Mouse (Mus musculus) liver, postnatal 0 days (tissue): ENCODE data around the gene Slc39a3. TPM values are rescaled to one million over a fixed set of nuclear protein-coding genes. Genes with fewer than 3 reads are reported as not detected.

Experiments used
- ATAC-seq: fragments of 200-750 bp; cut with Nextera tagmentation; 2 replicates; pipeline ENCODE4 v1.8.0; 2017; ENCODE audit warnings: mild to moderate bottlenecking, moderate library complexity
- DNase-seq: peaks from one replicate; pipeline ENCODE4 v3.0.0-alpha.2; 2016
- H3K27ac ChIP-seq: fragments of 300-500 bp; sonication (generic); 2 replicates; pipeline ENCODE4 v1.5.1; 2014; ENCODE audit warnings: antibody characterized with exemption, moderate library complexity, mild to moderate bottlenecking, low read depth
- H3K27me3 ChIP-seq: fragments of 300-500 bp; sonication (generic); 2 replicates; pipeline ENCODE4 v1.6.1; 2014; ENCODE audit warnings: low read length, control low read depth, mixed read lengths; ENCODE audit not compliant: insufficient read depth
- H3K36me3 ChIP-seq: fragments of 300-500 bp; sonication (generic); replicated peaks from 2 replicates; pipeline ENCODE4 v1.6.1; 2014; ENCODE audit warnings: mild to moderate bottlenecking, control low read depth, low read length, moderate library complexity, mixed read lengths; ENCODE audit not compliant: insufficient read depth
- H3K4me1 ChIP-seq: fragments of 300-500 bp; sonication (generic); 2 replicates; pipeline ENCODE4 v1.6.1; 2014; ENCODE audit warnings: antibody characterized with exemption, mild to moderate bottlenecking, control low read depth; ENCODE audit not compliant: insufficient read depth
- H3K4me2 ChIP-seq: fragments of 300-500 bp; sonication (generic); 2 replicates; pipeline ENCODE4 v1.6.1; 2014; ENCODE audit warnings: low read depth, mild to moderate bottlenecking, low read length, moderate library complexity, mixed read lengths
- H3K4me3 ChIP-seq: fragments of 300-500 bp; sonication (generic); 2 replicates; pipeline ENCODE4 v1.5.1; 2014; ENCODE audit warnings: low read depth, low read length
- H3K9ac ChIP-seq: fragments of 300-500 bp; sonication (generic); replicated peaks from 2 replicates; pipeline ENCODE4 v1.6.1; 2014; ENCODE audit warnings: mild to moderate bottlenecking, moderate library complexity
- H3K9me3 ChIP-seq: fragments of 300-500 bp; sonication (generic); 2 replicates; pipeline ENCODE4 v1.6.1; 2016; ENCODE audit warnings: mild to moderate bottlenecking, control low read depth, low read length, mixed read lengths
- CTCF ChIP-seq: sonication (generic); IDR thresholded peaks from 2 replicates; pipeline ENCODE4 v1.5.1; 2016; ENCODE audit warnings: antibody characterized with exemption, low read depth
- EP300 ChIP-seq: IDR thresholded peaks from 2 replicates; pipeline ENCODE4 v1.6.1; 2016; ENCODE audit warnings: antibody characterized with exemption, low read depth, mild to moderate bottlenecking
- WGBS: fragments of 180-500 bp; shearing (Covaris S2); extraction: QIAGEN DNeasy Blood & Tissue Kit; methylation state at CpG from one replicate; pipeline ENCODE4 v1.1.7; 2014; ENCODE audit not compliant: insufficient replicate concordance; 5-methylcytosine and 5-hydroxymethylcytosine counted together
- polyA plus RNA-seq: library from polyadenylated mRNA; unstranded; fragments of >200 nt; fragmentation: Nextera tagmentation; extraction: Ambion mirVana; gene quantifications from 2 replicates; pipeline ENCODE4 v1.2.1, GENCODE M21; 2015

The Slc39a3 gene
- polyA plus RNA-seq, 1 experiment from 2014 or later, result 4.6 TPM

- H3K9me3 ChIP-seq, result no peaks in the 10 kb centered on the region
- ATAC-seq, result no peak
- DNase-seq, result peak; percentile 76
- H3K27me3 ChIP-seq, result no peaks in the 10 kb centered on the region
- 0 out of 2 replicates have a peak, but pooled peaks cover 6% of the 10 kb centered on the region for H3K4me1 ChIP-seq
- H3K4me2 ChIP-seq, result no peak overlapping the region
- H3K27ac ChIP-seq, result no peak overlapping the region
- WGBS, result 3% methylated on average over 7 of the region's 7 CpGs
- no peak overlapping the region for H3K4me3 ChIP-seq
- no peaks in the 10 kb centered on the region for H3K36me3 ChIP-seq
- TF ChIP-seq EP300, result no peak
- peak; percentile 87 for TF ChIP-seq CTCF
- H3K9ac ChIP-seq, result no peak overlapping the region
Measured at GRCm38 (mm10) chr10:81016645-81017044, 20.6 kb downstream of the Slc39a3 start.

DNA sequence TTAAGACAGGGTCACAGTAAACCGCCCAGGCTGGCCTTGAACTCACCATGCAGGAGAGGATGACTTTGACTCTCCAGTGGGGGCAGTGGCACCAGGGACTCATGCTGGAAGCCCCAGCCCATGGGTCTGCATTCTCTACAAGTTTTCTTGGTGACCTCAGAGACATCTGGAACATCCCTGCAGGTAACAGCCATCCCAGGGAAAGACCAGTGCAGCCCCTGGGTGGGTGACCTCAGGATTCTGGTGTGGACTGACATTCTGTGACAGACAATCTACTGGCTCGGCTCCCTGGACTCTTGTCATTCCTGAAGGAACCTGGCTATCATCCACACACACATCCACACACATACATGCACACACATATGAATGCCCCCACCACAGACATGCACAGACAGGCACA, 21.6 kb downstream of the Slc39a3 start:
- DNase-seq (no peak), ATAC-seq (no peak)
- no peak overlapping the region for H3K27ac ChIP-seq
- no peak overlapping the region for H3K9ac ChIP-seq
- no peaks in the 10 kb centered on the region for H3K36me3 ChIP-seq
- no peak overlapping the region for H3K4me3 ChIP-seq
- 0 out of 2 replicates have a peak, but pooled peaks cover 6% of the 10 kb centered on the region for H3K4me1 ChIP-seq
- H3K4me2 ChIP-seq, result peak overlapping the region; percentile 11; the same call in 1 of the 2 replicates
- no peaks in the 10 kb centered on the region for H3K9me3 ChIP-seq
- TF ChIP-seq CTCF (no peak), EP300 (no peak)
- no peaks in the 10 kb centered on the region for H3K27me3 ChIP-seq
- WGBS, result 78% methylated on average over 2 of the region's 2 CpGs

DNA sequence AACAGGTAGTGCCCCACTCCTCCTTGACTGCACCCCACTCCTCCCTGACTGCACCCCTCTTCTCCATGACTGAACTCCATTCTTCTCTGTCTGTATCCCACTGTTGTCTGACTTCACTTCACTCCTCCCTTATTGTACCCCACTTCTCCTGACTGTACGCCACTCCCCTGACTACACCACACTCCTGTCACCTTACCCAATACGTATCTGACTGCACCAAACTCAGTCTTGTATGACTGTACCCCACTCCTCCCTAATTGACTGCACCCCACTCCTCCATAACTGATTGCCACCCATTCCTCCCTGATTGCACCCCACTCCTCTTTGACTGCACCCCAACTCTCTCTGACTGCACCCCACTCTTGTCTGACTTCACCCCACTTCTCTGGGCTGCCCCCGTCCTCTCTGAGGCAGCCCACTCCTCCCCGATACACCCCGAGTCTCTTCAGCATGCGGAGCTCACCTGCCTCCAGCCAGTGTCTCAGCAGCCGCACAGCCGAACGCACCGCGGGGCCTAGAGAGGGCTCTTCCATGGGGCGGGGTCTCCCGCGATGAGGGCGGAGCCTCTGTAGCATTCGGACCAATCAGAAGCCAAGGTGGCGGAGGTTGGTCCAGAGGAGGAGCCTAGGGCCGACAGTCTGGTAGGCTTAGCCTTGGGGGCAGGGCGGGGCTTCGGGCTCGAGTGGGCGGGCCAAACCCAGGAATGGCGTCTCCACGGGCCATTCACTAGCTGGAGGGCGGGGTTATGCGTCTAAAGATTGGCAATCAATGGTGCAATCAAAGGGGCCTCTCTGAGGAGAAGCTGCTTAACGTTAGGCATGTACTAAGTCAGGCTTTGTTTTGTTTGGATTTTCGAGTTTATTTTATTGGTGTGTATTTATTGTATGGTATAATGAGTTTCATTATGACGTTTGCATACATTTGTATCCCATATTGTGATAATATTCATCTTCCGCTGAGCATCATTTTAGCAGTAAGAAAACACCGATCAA, 22.5 kb downstream of the Slc39a3 start, which contains the start of gene Gng7:
TSS of gene Gng7 (minus strand) at position 553 of the 992 bp plus-strand sequence.
- ATAC-seq (peak; percentile 97), DNase-seq (peak; percentile 97)
- Histone ChIP-seq H3K4me3 (peak within 1 kb of the TSS; percentile 31; the same call in 1 of the 2 replicates), H3K9me3 (no peaks in the 10 kb centered on the region), H3K4me1 (0 out of 2 replicates have a peak, but pooled peaks cover 6% of the 10 kb centered on the region), H3K9ac (peak within 1 kb of the TSS; percentile 32; the same call in 1 of the 2 replicates), H3K36me3 (no peaks in the 10 kb centered on the region), H3K27ac (no peak within 1 kb of the TSS), H3K4me2 (peak within 1 kb of the TSS; percentile 70), H3K27me3 (no peaks in the 10 kb centered on the region)
- no peak for TF ChIP-seq EP300
- no peak for TF ChIP-seq CTCF
- 10% methylated on average over 31 of the region's 31 CpGs for WGBS

DNA sequence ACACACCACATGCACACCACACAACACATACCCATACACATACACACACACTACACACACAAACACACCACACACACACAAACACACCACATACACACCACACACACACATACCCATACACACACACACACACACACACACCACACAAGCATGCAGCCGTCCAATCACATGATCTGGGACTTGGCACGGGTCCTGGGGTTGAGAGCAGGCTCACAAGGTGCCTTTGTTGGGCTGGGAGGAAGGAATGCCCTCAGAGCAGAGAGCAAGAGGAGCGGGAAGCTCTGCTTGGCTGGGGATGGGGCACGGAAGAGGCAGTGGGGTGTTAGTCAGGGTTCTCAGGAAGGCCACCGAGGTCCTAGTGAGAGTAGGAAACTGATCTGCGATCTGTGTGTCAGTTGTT, 26.4 kb downstream of the Slc39a3 start:
- H3K4me3 ChIP-seq, result no peak overlapping the region
- H3K4me2 ChIP-seq, result no peak overlapping the region
- no peaks in the 10 kb centered on the region for H3K36me3 ChIP-seq
- H3K27ac ChIP-seq, result no peak overlapping the region
- H3K4me1 ChIP-seq, result 0 out of 2 replicates have a peak, but pooled peaks cover 6% of the 10 kb centered on the region
- TF ChIP-seq CTCF (no peak), EP300 (no peak)
- H3K9me3 ChIP-seq, result no peaks in the 10 kb centered on the region
- ATAC-seq, result no peak
- WGBS, result 73% methylated on average over 6 of the region's 6 CpGs
- no peak overlapping the region for H3K9ac ChIP-seq
- no peak for DNase-seq
- no peaks in the 10 kb centered on the region for H3K27me3 ChIP-seq

DNA sequence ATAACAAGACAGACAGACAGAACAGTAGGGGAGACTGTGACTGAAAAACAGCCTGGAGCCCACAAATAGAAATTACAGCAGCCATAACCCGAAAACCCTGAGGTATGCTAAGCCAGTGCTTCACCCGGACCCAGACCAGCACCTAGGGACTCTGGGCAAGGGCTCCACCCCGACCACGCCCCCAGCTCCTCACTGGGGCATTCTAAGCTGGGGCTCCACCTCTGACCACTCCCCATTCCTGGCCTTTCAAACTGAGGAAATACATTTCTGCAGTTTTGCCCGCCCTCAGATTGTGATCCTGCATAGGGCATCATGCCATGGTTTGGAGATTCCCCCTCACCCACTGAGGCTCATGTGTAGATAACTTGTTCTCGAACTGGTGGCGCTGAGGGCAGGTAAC, 30.0 kb downstream of the Slc39a3 start:
- Histone ChIP-seq H3K9ac (no peak overlapping the region), H3K27ac (no peak overlapping the region), H3K36me3 (no peaks in the 10 kb centered on the region), H3K4me2 (no peak overlapping the region), H3K4me1 (no peaks in the 10 kb centered on the region), H3K27me3 (no peaks in the 10 kb centered on the region), H3K9me3 (no peaks in the 10 kb centered on the region), H3K4me3 (no peak overlapping the region)
- 33% methylated on average over 7 of the region's 7 CpGs for WGBS
- no peak for TF ChIP-seq EP300
- TF ChIP-seq CTCF, result no peak
- ATAC-seq (no peak), DNase-seq (no peak)

DNA sequence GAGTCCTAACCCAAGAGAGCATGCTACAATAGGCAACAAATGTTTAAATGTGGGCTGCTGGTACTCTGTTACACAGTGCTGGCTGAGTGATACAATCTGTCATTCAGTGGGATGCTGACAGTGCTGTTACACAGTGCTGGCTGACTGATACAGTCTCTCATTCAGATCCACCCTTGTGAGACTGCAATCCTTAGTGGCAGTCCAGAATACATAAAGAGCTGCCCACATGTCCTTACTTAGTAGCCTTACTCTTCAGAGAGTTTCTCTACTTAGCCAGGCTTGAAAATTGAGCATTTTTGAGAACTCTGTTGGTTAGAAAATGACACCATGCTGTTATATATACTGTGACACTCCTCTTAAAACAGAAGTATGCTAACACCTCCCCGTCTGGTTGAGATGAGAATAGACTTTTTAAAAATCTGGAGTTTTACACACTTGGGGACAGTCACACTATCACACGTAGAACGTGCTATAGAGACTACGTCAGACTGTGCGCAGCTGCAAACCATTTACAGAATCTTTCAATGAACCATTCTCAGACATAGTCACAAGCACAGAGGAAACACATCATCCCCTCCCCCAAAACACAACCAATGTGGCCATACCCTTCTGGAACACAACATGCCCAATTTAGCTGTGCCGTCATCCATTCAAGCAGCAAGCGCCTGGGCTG, 31.1 kb downstream of the Slc39a3 start:
- H3K4me2 ChIP-seq, result no peak overlapping the region
- H3K9me3 ChIP-seq, result no peaks in the 10 kb centered on the region
- H3K27ac ChIP-seq, result no peak overlapping the region
- H3K36me3 ChIP-seq, result no peaks in the 10 kb centered on the region
- DNase-seq (no peak), ATAC-seq (no peak)
- no peak overlapping the region for H3K4me3 ChIP-seq
- no peaks in the 10 kb centered on the region for H3K27me3 ChIP-seq
- H3K9ac ChIP-seq, result no peak overlapping the region
- WGBS, result 89% methylated on average over 7 of the region's 7 CpGs
- H3K4me1 ChIP-seq, result no peaks in the 10 kb centered on the region
- no peak for TF ChIP-seq CTCF
- TF ChIP-seq EP300, result no peak
